Mouse (Mus musculus): ENCODE data around the gene Slc16a14.

DNA sequence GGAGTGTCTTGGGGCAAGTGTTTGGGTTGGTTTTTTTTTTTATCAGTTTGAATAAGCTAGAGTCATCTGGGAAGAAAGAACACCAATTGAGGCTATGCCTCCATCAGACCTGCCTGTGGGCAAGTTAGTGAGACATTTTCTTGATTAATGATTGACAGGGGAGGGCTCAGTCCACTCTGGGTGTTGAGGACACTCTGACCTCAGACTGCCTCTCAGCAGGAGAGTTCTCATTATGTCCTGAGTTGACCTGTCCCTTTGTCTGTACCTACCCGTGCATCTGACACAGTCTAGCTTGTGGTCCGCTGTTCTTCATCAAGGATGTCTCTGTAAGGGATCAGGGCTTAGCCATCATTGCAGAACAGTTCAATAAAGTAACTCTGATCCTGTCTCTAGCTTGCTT is 12.5 kb upstream of the Slc16a14 start:
- TF ChIP-seq POLR2A (IDR thresholded peaks at IDR 0.05; ENCODE audit: low read depth, low read length) (no peak), CTCF (IDR thresholded peaks at IDR 0.05; ENCODE audit: borderline replicate concordance, insufficient read depth, low read length) (no peak)

All from embryonic fibroblast, embryonic 13.5 days (primary cell).